ENCODE assay signal across 8 mouse cellular contexts in genomic region chr9:37460961-37461340, GRCm38 (mm10). TPM values are rescaled to one million over a fixed set of nuclear protein-coding genes. Genes with fewer than 3 reads are reported as not detected.
DNase-seq lines count a peak whose midpoint lies in the region; ATAC-seq and TF ChIP-seq lines count a peak whose summit lies in the region.

No protein-coding gene starts in this region.

- 8% methylated on average over 5 of the region's 5 CpGs for WGBS in heart, embryonic 16.5 days
- WGBS in forebrain, postnatal 0 days = 9% methylated on average over 5 of the region's 5 CpGs
- WGBS in midbrain, embryonic 10.5 days = 6% methylated on average over 5 of the region's 5 CpGs

- no peak overlapping the region for H3K27ac ChIP-seq in heart, embryonic 16.5 days (ENCODE audit: low read length)
- no peak overlapping the region for H3K27ac ChIP-seq in bone marrow macrophage, adult 2 months (ENCODE audit: insufficient read depth, low read depth, low read length)
- H3K27ac ChIP-seq in forebrain, postnatal 0 days (ENCODE audit: low read depth, low read length) = peak overlapping the region; percentile 85
- 0 out of 2 replicates have a peak overlapping the region, but pooled peaks have one; percentile 76 for H3K27ac ChIP-seq in midbrain, embryonic 10.5 days (replicated peaks)

- no peak for ATAC-seq in heart, embryonic 16.5 days (replicated peaks; ENCODE audit: extremely low read depth, insufficient read depth, low FRiP score)
- no peak for ATAC-seq in forebrain, postnatal 0 days
- no peak for ATAC-seq in megakaryocyte-erythroid progenitor cell, adult 5-6 weeks (replicated peaks; ENCODE audit: low FRiP score, low TSS enrichment, poor library complexity, severe bottlenecking)

- no peak for TF ChIP-seq POLR2A in bone marrow macrophage, adult 2 months (IDR thresholded peaks at IDR 0.05; ENCODE audit: borderline replicate concordance, low read depth, low read length)

- H3K9me3 ChIP-seq in heart, embryonic 16.5 days (replicated peaks; ENCODE audit: control insufficient read depth, low read length) = no peaks in the 10 kb centered on the region
- H3K9me3 ChIP-seq in forebrain, postnatal 0 days (ENCODE audit: low read length) = no peaks in the 10 kb centered on the region
- H3K9me3 ChIP-seq in midbrain, embryonic 10.5 days (replicated peaks) = no peaks in the 10 kb centered on the region

- H3K9ac ChIP-seq in heart, embryonic 16.5 days (ENCODE audit: low read length) = no peak overlapping the region
- H3K9ac ChIP-seq in forebrain, postnatal 0 days = peak overlapping the region; percentile 88

- no peak for TF ChIP-seq CTCF in bone marrow macrophage, adult 2 months (IDR thresholded peaks at IDR 0.05; ENCODE audit: low read depth, low read length)
- no peak for TF ChIP-seq CTCF in forebrain, postnatal 0 days (IDR thresholded peaks at IDR 0.05; ENCODE audit: low read depth)

- no peak for DNase-seq in heart, adult 11 months
- DNase-seq in forebrain, postnatal 0 days = no peak
- DNase-seq in midbrain, embryonic 10.5 days (ENCODE audit: low spot score) = no peak
- no peak for DNase-seq in urinary bladder, postnatal 25 days (ENCODE audit: low spot score)
- no peak for DNase-seq in yolk sac, embryonic 10.5 days (ENCODE audit: low spot score)

- H3K4me3 ChIP-seq in heart, embryonic 16.5 days (ENCODE audit: low read length) = peak overlapping the region; percentile 62
- peak overlapping the region; percentile 41; the same call in 1 of the 2 replicates for H3K4me3 ChIP-seq in bone marrow macrophage, adult 2 months (ENCODE audit: insufficient read depth, low read length)
- peak overlapping the region; percentile 61 for H3K4me3 ChIP-seq in forebrain, postnatal 0 days (ENCODE audit: low read depth, low read length)
- H3K4me3 ChIP-seq in midbrain, embryonic 10.5 days = peak overlapping the region; percentile 59

- H3K4me2 ChIP-seq in heart, embryonic 16.5 days (ENCODE audit: low read depth, low read length) = peak overlapping the region; percentile 99
- peak overlapping the region; percentile 99 for H3K4me2 ChIP-seq in forebrain, postnatal 0 days (ENCODE audit: low read depth)

- H3K4me1 ChIP-seq in heart, embryonic 16.5 days (ENCODE audit: control insufficient read depth, insufficient read depth, low read length) = peaks cover 17% of the 10 kb centered on the region
- no peaks in the 10 kb centered on the region for H3K4me1 ChIP-seq in bone marrow macrophage, adult 2 months (ENCODE audit: control insufficient read depth, insufficient read depth, low read length)
- H3K4me1 ChIP-seq in forebrain, postnatal 0 days (ENCODE audit: insufficient read depth) = peaks cover 11% of the 10 kb centered on the region; the same call in 1 of the 2 replicates
- peaks cover 31% of the 10 kb centered on the region for H3K4me1 ChIP-seq in midbrain, embryonic 10.5 days

- H3K36me3 ChIP-seq in heart, embryonic 16.5 days (ENCODE audit: control insufficient read depth, insufficient read depth) = no peaks in the 10 kb centered on the region
- H3K36me3 ChIP-seq in forebrain, postnatal 0 days (ENCODE audit: insufficient read depth) = no peaks in the 10 kb centered on the region
- no peaks in the 10 kb centered on the region for H3K36me3 ChIP-seq in midbrain, embryonic 10.5 days

- peaks cover 68% of the 10 kb centered on the region for H3K27me3 ChIP-seq in heart, embryonic 16.5 days (ENCODE audit: control insufficient read depth, insufficient read depth, low read length)
- no peaks in the 10 kb centered on the region for H3K27me3 ChIP-seq in forebrain, postnatal 0 days (ENCODE audit: insufficient read depth, low read length)
- H3K27me3 ChIP-seq in midbrain, embryonic 10.5 days (ENCODE audit: low read depth, poor library complexity, severe bottlenecking) = peaks cover 97% of the 10 kb centered on the region

RNA-seq across cellular contexts. Expression of gene Robo3, which starts 27.9 kb away (rescaled TPM):
- polyA plus RNA-seq in heart, embryonic 16.5 days (2015; fragmentation: Nextera tagmentation; extraction: Ambion mirVana) = not detected in 2 replicates
- polyA plus RNA-seq in bone marrow macrophage, adult 2 months (2012; ENCODE audit: insufficient read depth, insufficient read length, missing spikeins) = not detected in 2 replicates
- total RNA-seq in forebrain, postnatal 0 days (2014; rRNA removed) = 1.2 and 1.9 TPM in 2 replicates
- polyA plus RNA-seq in forebrain, postnatal 0 days (2015; fragmentation: Nextera tagmentation; extraction: Ambion mirVana) = 0.48 and 1.5 TPM in 2 replicates
- 13.1 and 36.6 TPM in 2 replicates for polyA plus RNA-seq in midbrain, embryonic 10.5 days (2016; fragmentation: Nextera tagmentation; extraction: Ambion mirVana)
- total RNA-seq in megakaryocyte-erythroid progenitor cell, adult 5-6 weeks (2014; fragmentation: Nextera tagmentation) = 3.6 and 4.1 TPM in 2 replicates
- total RNA-seq in megakaryocyte-erythroid progenitor cell, adult 5-6 weeks (2017) = 1.1 and 1.3 TPM in 2 replicates

RNA-seq across cellular contexts. Expression of gene Msantd2, which starts 28.2 kb away (rescaled TPM):
- 11.1 and 11.4 TPM in 2 replicates for polyA plus RNA-seq in heart, embryonic 16.5 days (2015; fragmentation: Nextera tagmentation; extraction: Ambion mirVana)
- polyA plus RNA-seq in bone marrow macrophage, adult 2 months (2012; ENCODE audit: insufficient read depth, insufficient read length, missing spikeins) = 23.5 and 27.3 TPM in 2 replicates
- total RNA-seq in forebrain, postnatal 0 days (2014; rRNA removed) = 43.3 and 122 TPM in 2 replicates
- 15.3 and 19.5 TPM in 2 replicates for polyA plus RNA-seq in forebrain, postnatal 0 days (2015; fragmentation: Nextera tagmentation; extraction: Ambion mirVana)
- polyA plus RNA-seq in midbrain, embryonic 10.5 days (2016; fragmentation: Nextera tagmentation; extraction: Ambion mirVana) = 33.0 and 33.6 TPM in 2 replicates
- 15.0 and 36.3 TPM in 2 replicates for total RNA-seq in megakaryocyte-erythroid progenitor cell, adult 5-6 weeks (2014; fragmentation: Nextera tagmentation)
- total RNA-seq in megakaryocyte-erythroid progenitor cell, adult 5-6 weeks (2017) = 17.1 and 21.6 TPM in 2 replicates

RNA-seq across cellular contexts. Expression of gene Robo4, which starts 59.3 kb away (rescaled TPM):
- polyA plus RNA-seq in heart, embryonic 16.5 days (2015; fragmentation: Nextera tagmentation; extraction: Ambion mirVana) = 9.2 and 11.2 TPM in 2 replicates
- 0.12 TPM in 1 of 2 replicates, not detected in the other for polyA plus RNA-seq in bone marrow macrophage, adult 2 months (2012; ENCODE audit: insufficient read depth, insufficient read length, missing spikeins)
- total RNA-seq in forebrain, postnatal 0 days (2014; rRNA removed) = 4.1 and 9.6 TPM in 2 replicates
- polyA plus RNA-seq in forebrain, postnatal 0 days (2015; fragmentation: Nextera tagmentation; extraction: Ambion mirVana) = 3.1 and 3.3 TPM in 2 replicates
- polyA plus RNA-seq in midbrain, embryonic 10.5 days (2016; fragmentation: Nextera tagmentation; extraction: Ambion mirVana) = 5.6 and 6.0 TPM in 2 replicates
- 0.33 TPM in 1 of 2 replicates, not detected in the other for total RNA-seq in megakaryocyte-erythroid progenitor cell, adult 5-6 weeks (2014; fragmentation: Nextera tagmentation)
- 0.61 TPM in 1 of 2 replicates, not detected in the other for total RNA-seq in megakaryocyte-erythroid progenitor cell, adult 5-6 weeks (2017)

Comparison
In these comparisons a context has a peak if more than half of its experiments do, and no peak if none do; other contexts are left out.
1. H3K27ac ChIP-seq: peak in forebrain, postnatal 0 days (single experiment) and midbrain, embryonic 10.5 days (single experiment); none in heart, embryonic 16.5 days (single experiment) and bone marrow macrophage, adult 2 months (single experiment).
2. Peak in every context shown above with its lines, with median percentiles within 50 percentile points of each other: H3K4me3 ChIP-seq.